Mouse (Mus musculus) cortical plate, adult 2 months (tissue): ENCODE results near the gene Zfp346. TPM values are rescaled to one million over a fixed set of nuclear protein-coding genes. Genes with fewer than 3 reads are reported as not detected.
"Not testable (repeated sequence)": the region's sequence is repeated elsewhere in the genome, so short reads cannot be mapped to it uniquely, and the experiment has no call there.

Experiments
- H3K27ac ChIP-seq: fragments of 200-500 bp; 2 replicates; pipeline ENCODE4 v1.5.1; 2012; ENCODE audit warnings: low read length, control low read depth, inconsistent platforms; ENCODE audit not compliant: insufficient read depth
- H3K4me1 ChIP-seq: fragments of 200-500 bp; 2 replicates; pipeline ENCODE4 v1.6.1; 2011; ENCODE audit warnings: low read length; ENCODE audit not compliant: control insufficient read depth, insufficient read depth
- H3K4me3 ChIP-seq: fragments of 200-500 bp; 2 replicates; pipeline ENCODE4 v1.5.1; 2011; ENCODE audit warnings: mild to moderate bottlenecking, low read length, control low read depth; ENCODE audit not compliant: insufficient read depth
- CTCF ChIP-seq: fragments of 200-500 bp; IDR thresholded peaks from 2 replicates; pipeline ENCODE4 v1.5.1; 2011; ENCODE audit warnings: mild to moderate bottlenecking, control low read depth, low read length; ENCODE audit not compliant: insufficient read depth; ENCODE audit errors: extremely low read depth
- POLR2A ChIP-seq: fragments of 200-500 bp; IDR thresholded peaks from 2 replicates; pipeline ENCODE4 v1.6.1; 2011; ENCODE audit warnings: mild to moderate bottlenecking, low read length, control low read depth; ENCODE audit not compliant: insufficient read depth; ENCODE audit errors: extremely low read depth
- polyA plus RNA-seq: library from polyadenylated mRNA; depleted of rRNA; stranded (reverse); fragments of >200 nt; gene quantifications from 2 replicates; pipeline ENCODE4 v1.2.3, GENCODE M21; 2012; rRNA removed

The Zfp346 gene
- 41.0 and 41.1 TPM in 2 replicates for polyA plus RNA-seq

DNA sequence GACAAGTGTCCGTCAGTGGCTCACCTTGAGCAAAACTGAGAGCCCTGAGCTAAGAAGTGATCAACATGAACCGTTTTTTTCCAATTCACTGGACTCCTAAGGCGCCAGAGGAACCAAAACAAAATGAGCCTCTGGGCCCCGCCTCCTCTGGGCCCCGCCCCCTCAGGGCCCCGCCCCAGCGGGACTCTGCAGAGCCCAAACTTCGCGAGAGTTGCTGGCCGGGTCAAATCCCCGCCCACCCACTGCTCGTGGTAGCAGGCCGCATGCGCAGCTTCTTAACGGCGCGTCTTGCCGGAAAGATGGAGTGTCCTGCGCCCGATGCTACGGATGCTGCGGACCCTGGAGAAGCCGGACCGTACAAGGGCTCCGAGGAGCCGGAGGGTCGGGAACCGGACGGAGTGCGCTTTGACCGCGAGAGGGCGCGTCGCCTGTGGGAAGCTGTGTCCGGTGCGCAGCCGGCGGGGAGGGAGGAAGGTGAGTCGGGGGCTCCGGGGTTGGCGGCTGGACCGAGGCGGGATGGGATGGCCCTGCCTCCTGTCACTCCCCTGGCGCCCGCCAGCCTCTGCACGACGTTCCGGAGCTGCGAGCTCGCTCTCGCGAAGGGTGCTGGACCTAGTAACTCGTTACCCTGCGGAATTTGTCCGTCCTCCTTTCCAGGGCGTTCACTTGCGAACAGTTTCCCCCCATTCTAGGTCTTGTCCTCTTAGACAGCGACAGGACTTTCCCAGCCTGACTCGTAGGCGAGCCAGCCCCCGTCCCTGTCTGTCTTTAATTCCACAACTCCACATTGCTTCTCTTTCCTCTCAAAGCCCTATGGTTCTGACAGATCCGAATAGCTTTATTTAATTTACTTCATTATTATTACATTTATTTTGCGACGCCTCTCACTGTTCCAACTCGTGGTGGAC, at the start of gene Zfp346:
Gene Zfp346, plus strand, starts transcription at position 267 of the 908 bp plus-strand sequence.
- peak within 1 kb of the TSS; percentile 76 for H3K4me3 ChIP-seq
- peaks cover 10% of the 10 kb centered on the region for H3K4me1 ChIP-seq
- TF ChIP-seq POLR2A (peak; percentile 89), CTCF (no peak)
- H3K27ac ChIP-seq: peak within 1 kb of the TSS; percentile 6; the same call in 1 of the 2 replicates

DNA sequence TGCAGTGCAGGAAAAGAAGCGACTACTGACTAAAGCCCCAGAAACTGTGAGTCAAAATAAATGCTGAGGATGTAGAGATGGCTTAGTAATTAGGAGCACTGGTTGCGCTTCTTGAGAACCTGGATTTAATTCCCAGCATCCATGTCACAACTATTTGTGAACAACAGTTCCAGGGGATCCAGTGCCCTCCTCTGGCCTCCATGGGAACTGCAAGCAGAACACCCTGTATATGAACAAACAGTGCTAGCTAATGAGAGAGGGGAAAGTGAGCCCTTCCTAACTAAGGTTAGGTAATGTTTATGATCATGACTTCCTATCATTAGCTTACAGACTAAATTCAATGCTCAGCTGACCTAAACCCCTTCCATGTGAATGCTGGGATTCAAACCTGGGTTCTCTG, 47.1 kb upstream of the Zfp346 start:
- H3K4me3 ChIP-seq: no peak overlapping the region
- TF ChIP-seq POLR2A (no peak), CTCF (peak; percentile 15; the same call in 1 of the 2 replicates)
- H3K27ac ChIP-seq: no peak overlapping the region
- H3K4me1 ChIP-seq: no peaks in the 10 kb centered on the region

DNA sequence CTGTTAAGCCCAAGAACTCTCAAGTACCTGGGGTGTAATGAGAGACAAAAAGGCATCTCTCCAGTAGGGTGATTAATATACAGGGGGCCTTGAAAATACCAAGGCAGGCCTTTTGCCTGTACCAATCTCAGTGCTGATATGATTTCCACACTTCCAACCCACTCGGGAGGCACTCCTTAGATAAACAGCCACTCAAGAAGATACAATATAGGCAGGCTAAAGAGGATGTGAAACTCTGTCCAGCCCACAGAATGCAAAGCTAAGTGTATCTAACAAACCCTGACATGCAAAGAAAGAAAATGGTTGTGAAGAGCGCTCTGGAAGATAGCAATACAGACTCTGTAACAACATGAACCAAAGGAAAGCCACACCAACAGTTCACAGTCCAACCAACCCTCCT, 41.8 kb upstream of the Zfp346 start:
- TF ChIP-seq POLR2A (no peak), CTCF (no peak)
- Histone ChIP-seq H3K4me1 (no peaks in the 10 kb centered on the region), H3K4me3 (no peak overlapping the region), H3K27ac (no peak overlapping the region)

DNA sequence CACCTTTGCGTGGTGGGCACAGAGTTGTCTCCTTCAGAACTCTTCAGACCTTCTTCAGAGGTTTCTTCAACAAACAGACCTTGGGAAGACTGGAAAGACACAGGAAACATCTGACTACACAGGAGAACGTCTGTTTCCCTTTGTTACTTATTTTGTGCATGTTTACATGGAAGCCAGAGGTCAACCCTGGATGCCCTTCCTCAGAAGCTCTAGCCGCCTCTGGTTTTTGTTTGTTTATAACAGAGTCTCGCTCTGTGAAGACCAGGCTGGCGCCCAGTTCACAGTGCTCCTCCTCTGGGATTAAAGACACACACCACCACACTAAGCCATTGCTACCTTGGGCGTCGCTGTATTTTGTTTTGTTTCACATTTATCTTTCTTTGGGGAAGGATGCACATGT, 35.4 kb upstream of the Zfp346 start:
- TF ChIP-seq POLR2A (no peak), CTCF (no peak)
- Histone ChIP-seq H3K27ac (no peak overlapping the region), H3K4me1 (no peaks in the 10 kb centered on the region), H3K4me3 (no peak overlapping the region)

DNA sequence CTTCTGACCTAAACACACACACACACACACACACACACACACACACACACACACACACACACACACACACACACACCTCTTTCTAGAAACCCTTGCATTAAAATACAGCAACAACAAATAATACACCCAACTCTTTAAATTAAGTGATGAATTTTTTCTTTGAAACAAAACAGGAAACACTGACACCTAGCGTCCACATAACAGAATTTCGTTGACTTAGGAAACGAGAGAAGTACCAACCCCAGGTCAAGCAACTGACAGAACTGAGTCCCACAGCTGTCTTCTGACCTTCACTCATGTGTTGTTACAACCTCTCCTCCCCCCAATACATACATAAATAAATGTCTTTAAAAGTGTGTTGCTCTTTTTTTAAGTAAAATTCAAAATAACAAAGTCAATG, 33.8 kb upstream of the Zfp346 start:
- TF ChIP-seq CTCF (peak; percentile 25; the same call in 1 of the 2 replicates), POLR2A (no peak)
- H3K4me3 ChIP-seq: no peak overlapping the region
- no peaks in the 10 kb centered on the region for H3K4me1 ChIP-seq
- H3K27ac ChIP-seq: no peak overlapping the region

DNA sequence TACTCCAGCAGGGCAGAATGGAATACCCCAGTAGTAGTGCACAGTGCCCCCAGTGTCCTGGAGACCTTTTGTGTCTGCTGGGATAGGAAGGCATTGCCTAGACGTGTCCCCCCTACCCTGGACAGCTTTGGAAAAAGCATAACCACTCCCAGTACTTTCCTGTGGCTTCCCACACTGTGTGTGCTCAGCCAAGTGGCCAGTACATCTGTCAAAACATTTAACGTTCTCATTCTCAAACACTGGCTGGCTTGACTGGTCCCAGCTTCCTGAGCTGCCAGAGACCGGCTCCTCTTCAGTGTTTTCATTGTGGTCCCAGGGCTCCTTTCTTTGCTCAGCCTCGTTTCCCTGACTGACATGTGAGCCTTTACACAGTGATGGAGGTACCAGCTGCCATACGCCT, 29.5 kb upstream of the Zfp346 start:
- Histone ChIP-seq H3K4me1 (no peaks in the 10 kb centered on the region), H3K27ac (no peak overlapping the region), H3K4me3 (no peak overlapping the region)
- no peak for TF ChIP-seq CTCF
- TF ChIP-seq POLR2A: no peak

DNA sequence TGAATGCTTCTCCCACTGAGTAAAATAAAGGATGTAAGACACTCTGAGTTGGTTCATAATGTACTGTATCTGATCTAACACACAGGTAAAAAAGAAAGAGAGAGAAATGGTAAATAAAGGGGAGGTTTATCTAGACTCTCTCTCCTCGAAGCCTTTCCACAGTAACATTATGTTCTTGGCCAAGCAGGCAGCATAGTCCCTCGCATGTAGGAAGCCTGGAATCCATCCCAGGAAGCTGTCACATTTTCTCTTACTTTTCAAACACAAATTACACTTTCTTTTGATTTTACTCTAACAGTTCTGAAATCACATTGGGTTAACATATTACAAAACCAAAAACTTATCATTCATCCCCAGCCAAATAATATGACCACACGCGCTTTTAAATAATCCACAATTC, 12.5 kb upstream of the Zfp346 start:
- no peak for TF ChIP-seq POLR2A
- no peak for TF ChIP-seq CTCF
- Histone ChIP-seq H3K4me3 (no peak overlapping the region), H3K27ac (no peak overlapping the region), H3K4me1 (peaks cover 2% of the 10 kb centered on the region)

DNA sequence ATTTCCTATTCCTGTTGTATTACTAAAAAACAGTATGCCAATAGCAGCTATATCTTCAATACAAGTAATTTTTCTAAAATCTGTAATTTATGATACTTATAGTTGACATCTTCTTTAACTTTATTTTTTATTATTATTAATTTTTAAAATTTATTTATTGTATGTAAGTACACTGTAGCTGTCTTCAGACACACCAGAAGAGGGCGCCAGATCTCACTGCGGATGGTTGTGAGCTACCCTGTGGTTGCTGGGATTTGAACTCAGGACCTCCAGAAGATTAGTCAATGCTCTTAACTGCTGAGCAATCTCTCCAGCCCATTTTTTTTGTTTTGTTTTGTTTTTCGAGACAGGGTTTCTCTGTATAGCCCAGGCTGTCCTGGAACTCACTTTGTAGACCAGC, 7.3 kb upstream of the Zfp346 start:
- H3K4me3 ChIP-seq, H3K4me1 ChIP-seq, H3K27ac ChIP-seq: not testable (repeated sequence)

DNA sequence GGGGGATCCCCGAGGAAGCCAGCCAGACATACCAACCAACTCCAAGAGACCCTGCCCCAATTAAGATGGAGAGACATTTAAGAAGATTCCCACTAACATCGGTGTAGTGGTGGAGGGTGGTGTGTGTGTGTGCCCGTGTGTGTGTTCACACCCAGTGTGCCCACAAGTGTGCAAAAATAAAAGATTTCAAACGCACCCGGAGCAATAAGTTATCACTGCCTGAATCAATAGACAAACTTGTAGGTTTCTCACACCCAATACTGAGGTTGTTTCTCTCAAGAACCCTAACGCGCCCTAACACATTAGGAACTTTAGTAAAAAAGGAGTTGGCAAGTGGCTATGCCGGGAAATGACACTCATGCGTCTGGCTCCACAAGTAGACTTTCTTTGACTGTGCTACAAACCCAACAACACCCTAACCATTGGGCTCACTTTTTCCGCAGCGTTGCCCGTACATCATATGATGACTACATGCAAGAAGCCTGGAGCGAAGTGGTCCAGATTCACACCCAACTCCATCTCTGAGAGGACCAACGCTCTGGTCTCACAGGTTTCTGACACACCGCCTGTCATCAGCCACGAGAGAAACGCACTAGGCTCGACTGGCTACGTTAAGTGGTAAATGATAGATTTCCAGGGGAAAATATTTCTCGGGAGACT, 5.9 kb upstream of the Zfp346 start:
- no peak overlapping the region for H3K27ac ChIP-seq
- TF ChIP-seq POLR2A: no peak
- TF ChIP-seq CTCF: no peak

DNA sequence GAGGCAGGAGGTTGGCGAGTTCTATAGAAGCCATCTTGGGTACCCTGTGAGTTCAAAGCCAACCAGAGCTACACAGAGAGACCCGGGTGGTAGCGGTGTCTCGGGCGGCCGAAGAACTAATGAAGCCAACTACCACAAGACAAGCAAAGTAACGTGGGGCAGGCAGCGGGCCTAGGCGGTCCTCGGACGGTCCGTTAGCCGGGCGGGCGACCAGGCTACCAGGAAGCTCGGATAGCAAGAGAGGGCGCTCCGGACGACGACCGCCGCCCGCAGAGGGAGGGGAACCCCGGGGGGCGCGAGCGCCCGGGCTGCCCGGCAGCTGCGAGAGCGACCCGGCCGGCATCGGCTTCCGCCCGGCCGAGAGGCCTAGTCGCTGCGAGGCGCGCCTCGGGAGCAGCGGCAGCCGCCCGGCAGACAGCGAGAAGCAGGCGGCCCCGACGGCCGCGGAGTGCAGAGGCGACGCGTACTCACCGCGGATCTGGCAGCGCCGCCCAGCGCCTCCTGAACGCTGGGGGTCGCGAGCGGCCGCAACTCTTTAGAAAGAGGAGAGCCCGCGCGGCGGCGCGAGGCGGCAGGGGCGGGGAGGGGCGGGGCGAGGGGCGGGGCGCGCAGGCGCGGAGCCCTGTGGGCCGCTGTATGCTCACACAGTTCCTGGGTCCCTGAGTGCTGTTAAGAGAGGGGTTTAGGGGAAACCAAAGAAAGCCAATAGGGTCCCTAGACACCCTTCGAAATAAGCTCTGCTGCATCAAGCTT, 5.2 kb upstream of the Zfp346 start, which contains the start of gene Uimc1:
Gene Uimc1, minus strand, starts transcription at position 575 of the 753 bp plus-strand sequence.
- Histone ChIP-seq H3K4me1 (peaks cover 1% of the 10 kb centered on the region; the same call in 1 of the 2 replicates), H3K4me3 (peak within 1 kb of the TSS; percentile 47), H3K27ac (peak within 1 kb of the TSS; percentile 61; the same call in 1 of the 2 replicates)
- no peak for TF ChIP-seq CTCF
- TF ChIP-seq POLR2A: peak; percentile 75

More for the DNA sequence above, 5.9 kb upstream of the Zfp346 start:
- H3K4me3 ChIP-seq: peak overlapping the region; percentile 47
- peaks cover 1% of the 10 kb centered on the region; the same call in 1 of the 2 replicates for H3K4me1 ChIP-seq
